Mouse (Mus musculus) heart, postnatal 0 days (tissue): ENCODE results near the gene Arhgap27. TPM values are rescaled to one million over a fixed set of nuclear protein-coding genes. Genes with fewer than 3 reads are reported as not detected.

Experiments
- ATAC-seq: fragments of 200-750 bp; cut with Nextera tagmentation; 2 replicates; pipeline ENCODE4 v1.8.0; 2017; ENCODE audit warnings: low read depth, moderate number of reproducible peaks, moderate library complexity; ENCODE audit not compliant: insufficient read depth
- DNase-seq: peaks from one replicate; pipeline ENCODE4 v3.0.0-alpha.2; 2016; ENCODE audit warnings: low spot score
- H3K27ac ChIP-seq: fragments of 300-500 bp; sonication (generic); 2 replicates; pipeline ENCODE4 v1.5.1; 2014; ENCODE audit warnings: low read depth, mild to moderate bottlenecking
- H3K27me3 ChIP-seq: fragments of 300-500 bp; sonication (generic); 2 replicates; pipeline ENCODE4 v1.6.1; 2014; ENCODE audit warnings: low read length, mixed read lengths; ENCODE audit not compliant: control insufficient read depth, insufficient read depth
- H3K36me3 ChIP-seq: fragments of 300-500 bp; sonication (generic); replicated peaks from 2 replicates; pipeline ENCODE4 v1.6.1; 2014; ENCODE audit warnings: low read length, mixed read lengths; ENCODE audit not compliant: control insufficient read depth, insufficient read depth
- H3K4me1 ChIP-seq: fragments of 300-500 bp; sonication (generic); 2 replicates; pipeline ENCODE4 v1.6.1; 2014; ENCODE audit warnings: antibody characterized with exemption; ENCODE audit not compliant: control insufficient read depth, insufficient read depth
- H3K4me2 ChIP-seq: fragments of 300-500 bp; sonication (generic); 2 replicates; pipeline ENCODE4 v1.6.1; 2014; ENCODE audit warnings: low read depth, mild to moderate bottlenecking, low read length, moderate library complexity
- H3K4me3 ChIP-seq: fragments of 300-500 bp; sonication (generic); 2 replicates; pipeline ENCODE4 v1.5.1; 2014; ENCODE audit warnings: low read depth, low read length
- H3K9ac ChIP-seq: fragments of 300-500 bp; sonication (generic); replicated peaks from 2 replicates; pipeline ENCODE4 v1.6.1; 2014; ENCODE audit warnings: low read depth, low read length, mixed read lengths
- H3K9me3 ChIP-seq: fragments of 300-500 bp; sonication (generic); replicated peaks from 2 replicates; pipeline ENCODE4 v1.6.1; 2016; ENCODE audit warnings: low read length; ENCODE audit not compliant: control insufficient read depth
- CTCF ChIP-seq: IDR thresholded peaks from 2 replicates; pipeline ENCODE4 v1.5.1; 2016; ENCODE audit warnings: antibody characterized with exemption, control low read depth, low read depth
- EP300 ChIP-seq: IDR thresholded peaks from 2 replicates; pipeline ENCODE4 v1.6.1; 2016; ENCODE audit warnings: antibody characterized with exemption, low read depth
- WGBS: fragments of 180-500 bp; shearing (Covaris S2); extraction: QIAGEN DNeasy Blood & Tissue Kit; methylation state at CpG from one replicate; pipeline ENCODE4 v1.1.7; 2014; 5-methylcytosine and 5-hydroxymethylcytosine counted together
- polyA plus RNA-seq: library from polyadenylated mRNA; unstranded; fragments of >200 nt; fragmentation: Nextera tagmentation; extraction: Ambion mirVana; gene quantifications from 2 replicates; pipeline ENCODE4 v1.2.1, GENCODE M21; 2015
- total RNA-seq: library from RNA; depleted of rRNA; stranded (reverse); fragments of >200 nt; gene quantifications from 2 replicates; pipeline ENCODE4 v1.2.3, GENCODE M21; 2014; ENCODE audit warnings: low replicate concordance

Arhgap27 gene
- total and polyA plus RNA-seq, 2 experiments from 2014 or later, result 6.5 to 9.7 TPM

GRCm38 (mm10) chr11:103356032-103356571 lies 7.4 kb downstream of the Arhgap27 start:
- Histone ChIP-seq H3K4me1 (peaks cover 6% of the 10 kb centered on the region; the same call in 1 of the 2 replicates), H3K9me3 (0 out of 2 replicates have a peak, but pooled peaks cover 10% of the 10 kb centered on the region), H3K36me3 (no peaks in the 10 kb centered on the region), H3K9ac (no peak overlapping the region), H3K4me3 (no peak overlapping the region), H3K27ac (no peak overlapping the region), H3K4me2 (no peak overlapping the region), H3K27me3 (peaks cover 33% of the 10 kb centered on the region)
- DNase-seq (no peak), ATAC-seq (no peak)
- WGBS, result 36% methylated on average over 11 of the region's 11 CpGs
- TF ChIP-seq CTCF (no peak), EP300 (no peak)

GRCm38 (mm10) chr11:103355251-103355650 lies 8.2 kb downstream of the Arhgap27 start:
- TF ChIP-seq EP300, result no peak
- no peak for TF ChIP-seq CTCF
- WGBS, result 29% methylated on average over 11 of the region's 11 CpGs

GRCm38 (mm10) chr11:103354033-103354432 lies 9.5 kb downstream of the Arhgap27 start:
- TF ChIP-seq CTCF (no peak), EP300 (no peak)
- peaks cover 17% of the 10 kb centered on the region; the same call in 1 of the 2 replicates for H3K27me3 ChIP-seq
- H3K36me3 ChIP-seq, result no peaks in the 10 kb centered on the region
- no peak overlapping the region for H3K4me2 ChIP-seq
- H3K4me1 ChIP-seq, result no peaks in the 10 kb centered on the region
- H3K9ac ChIP-seq, result no peak overlapping the region
- no peak overlapping the region for H3K4me3 ChIP-seq
- no peak for ATAC-seq
- 0 out of 2 replicates have a peak, but pooled peaks cover 10% of the 10 kb centered on the region for H3K9me3 ChIP-seq
- no peak overlapping the region for H3K27ac ChIP-seq
- DNase-seq, result no peak
- 53% methylated on average over 3 of the region's 3 CpGs for WGBS

More at GRCm38 (mm10) chr11:103355251-103355650, 8.2 kb downstream of the Arhgap27 start:
- DNase-seq (no peak), ATAC-seq (no peak)
- peaks cover 4% of the 10 kb centered on the region; the same call in 1 of the 2 replicates for H3K4me1 ChIP-seq
- H3K36me3 ChIP-seq, result no peaks in the 10 kb centered on the region
- H3K4me3 ChIP-seq, result no peak overlapping the region
- H3K27ac ChIP-seq, result no peak overlapping the region
- H3K9me3 ChIP-seq, result 0 out of 2 replicates have a peak, but pooled peaks cover 10% of the 10 kb centered on the region
- no peak overlapping the region for H3K4me2 ChIP-seq
- no peak overlapping the region for H3K9ac ChIP-seq
- H3K27me3 ChIP-seq, result peaks cover 28% of the 10 kb centered on the region

- Histone ChIP-seq H3K4me3 (no peak overlapping the region), H3K27me3 (peaks cover 9% of the 10 kb centered on the region; the same call in 1 of the 2 replicates), H3K4me2 (no peak overlapping the region), H3K4me1 (no peaks in the 10 kb centered on the region), H3K27ac (no peak overlapping the region), H3K9me3 (0 out of 2 replicates have a peak, but pooled peaks cover 10% of the 10 kb centered on the region), H3K9ac (no peak overlapping the region), H3K36me3 (no peaks in the 10 kb centered on the region)
- 78% methylated on average over 5 of the region's 5 CpGs for WGBS
- DNase-seq (no peak), ATAC-seq (no peak)
- no peak for TF ChIP-seq EP300
- TF ChIP-seq CTCF, result no peak
These were observed 11.2 kb downstream of the Arhgap27 start for GRCm38 (mm10) chr11:103352239-103352814.

DNA sequence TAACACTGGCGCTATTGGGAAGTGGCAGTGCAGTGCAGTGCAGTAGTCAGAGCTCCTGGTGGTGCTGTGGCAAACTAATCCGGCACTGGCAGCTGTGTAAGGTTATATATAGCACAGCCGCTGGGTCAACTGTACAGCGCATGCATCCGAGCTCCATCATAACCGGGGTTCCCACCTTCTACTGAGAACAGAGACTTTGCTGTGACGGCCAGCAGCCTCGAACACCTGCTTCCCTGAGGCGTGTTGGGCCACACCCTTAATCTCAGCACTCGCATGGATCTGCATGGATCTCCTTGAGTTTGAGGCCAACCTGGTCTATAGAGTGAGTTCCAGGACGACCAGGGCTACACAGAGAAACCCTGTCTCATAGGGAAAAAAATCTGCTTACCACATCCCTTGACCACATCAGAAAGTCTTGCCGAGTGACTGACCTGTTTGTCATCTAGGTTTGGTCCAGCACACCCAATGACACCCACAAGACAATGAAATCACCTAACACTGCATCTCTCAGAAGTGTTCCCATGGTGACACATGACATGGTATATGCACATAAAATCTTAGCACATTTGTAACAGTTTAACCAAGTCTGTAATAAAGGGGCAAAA lies 12.7 kb downstream of the Arhgap27 start:
- no peaks in the 10 kb centered on the region for H3K36me3 ChIP-seq
- H3K9me3 ChIP-seq, result 0 out of 2 replicates have a peak, but pooled peaks cover 10% of the 10 kb centered on the region
- no peak overlapping the region for H3K9ac ChIP-seq
- H3K4me1 ChIP-seq, result peaks cover 7% of the 10 kb centered on the region; the same call in 1 of the 2 replicates
- no peak overlapping the region for H3K4me2 ChIP-seq
- no peak overlapping the region for H3K27ac ChIP-seq
- 70% methylated on average over 12 of the region's 12 CpGs for WGBS
- no peaks in the 10 kb centered on the region for H3K27me3 ChIP-seq
- TF ChIP-seq CTCF (no peak), EP300 (no peak)
- no peak for ATAC-seq
- no peak for DNase-seq
- no peak overlapping the region for H3K4me3 ChIP-seq
